Mouse (Mus musculus): ENCODE measurements around the gene Cdc42ep1.

DNA sequence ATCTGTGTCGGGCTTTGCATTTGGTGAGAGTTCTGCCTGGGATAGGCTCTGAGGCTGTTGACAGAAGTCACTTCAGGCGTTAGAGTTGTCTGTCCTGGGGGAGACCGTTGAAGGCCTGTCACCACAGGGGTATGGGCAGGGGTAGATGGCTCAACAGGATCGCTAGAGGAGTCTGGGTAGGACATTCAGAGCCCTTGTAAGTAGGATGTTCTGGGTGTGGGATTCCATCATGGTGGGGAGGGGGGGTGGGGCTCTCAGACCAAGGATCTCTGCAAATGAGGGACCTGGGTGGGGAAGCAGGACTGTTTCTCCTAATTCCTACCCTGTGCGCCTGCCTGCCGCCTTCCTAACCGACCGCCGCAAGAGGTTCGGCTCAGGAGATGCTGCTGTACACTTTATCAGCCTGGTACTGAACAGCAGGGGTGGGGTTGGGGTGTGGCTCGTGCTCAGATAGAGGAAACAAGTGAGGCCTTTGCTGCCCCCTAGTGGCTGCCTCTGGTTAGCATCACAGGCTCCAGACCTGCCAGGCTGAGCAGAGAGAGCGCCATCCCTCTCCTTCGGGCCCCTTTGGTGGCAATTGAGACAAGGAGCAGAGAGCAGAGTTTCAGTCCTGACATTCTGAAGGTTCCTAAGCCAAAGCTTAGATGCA, 9.2 kb downstream of the Cdc42ep1 start:
- no peak for TF ChIP-seq GABPA (IDR thresholded peaks at IDR 0.05; ENCODE audit: low read depth, low read length)
- peak in 1 of 2 experiments; percentile 56; a peak in 2 of 4 replicates for TF ChIP-seq EP300 (IDR thresholded peaks at IDR 0.05; ENCODE audit: low read depth in 1 of 2, low read length in 2 of 2)

All from MEL (cell line).